Mouse (Mus musculus) heart, postnatal 0 days (tissue): ENCODE measurements around the gene Vps50. TPM values are rescaled to one million over a fixed set of nuclear protein-coding genes. Genes with fewer than 3 reads are reported as not detected.

Experiments used
- ATAC-seq: fragments of 200-750 bp; cut with Nextera tagmentation; 2 replicates; pipeline ENCODE4 v1.8.0; 2017; ENCODE audit warnings: low read depth, moderate number of reproducible peaks, moderate library complexity; ENCODE audit not compliant: insufficient read depth
- DNase-seq: peaks from one replicate; pipeline ENCODE4 v3.0.0-alpha.2; 2016; ENCODE audit warnings: low spot score
- H3K27ac ChIP-seq: fragments of 300-500 bp; sonication (generic); 2 replicates; pipeline ENCODE4 v1.5.1; 2014; ENCODE audit warnings: low read depth, mild to moderate bottlenecking
- H3K27me3 ChIP-seq: fragments of 300-500 bp; sonication (generic); 2 replicates; pipeline ENCODE4 v1.6.1; 2014; ENCODE audit warnings: low read length, mixed read lengths; ENCODE audit not compliant: control insufficient read depth, insufficient read depth
- H3K36me3 ChIP-seq: fragments of 300-500 bp; sonication (generic); replicated peaks from 2 replicates; pipeline ENCODE4 v1.6.1; 2014; ENCODE audit warnings: low read length, mixed read lengths; ENCODE audit not compliant: control insufficient read depth, insufficient read depth
- H3K4me1 ChIP-seq: fragments of 300-500 bp; sonication (generic); 2 replicates; pipeline ENCODE4 v1.6.1; 2014; ENCODE audit warnings: antibody characterized with exemption; ENCODE audit not compliant: control insufficient read depth, insufficient read depth
- H3K4me2 ChIP-seq: fragments of 300-500 bp; sonication (generic); 2 replicates; pipeline ENCODE4 v1.6.1; 2014; ENCODE audit warnings: low read depth, mild to moderate bottlenecking, low read length, moderate library complexity
- H3K4me3 ChIP-seq: fragments of 300-500 bp; sonication (generic); 2 replicates; pipeline ENCODE4 v1.5.1; 2014; ENCODE audit warnings: low read depth, low read length
- H3K9ac ChIP-seq: fragments of 300-500 bp; sonication (generic); replicated peaks from 2 replicates; pipeline ENCODE4 v1.6.1; 2014; ENCODE audit warnings: low read depth, low read length, mixed read lengths
- H3K9me3 ChIP-seq: fragments of 300-500 bp; sonication (generic); replicated peaks from 2 replicates; pipeline ENCODE4 v1.6.1; 2016; ENCODE audit warnings: low read length; ENCODE audit not compliant: control insufficient read depth
- CTCF ChIP-seq: IDR thresholded peaks from 2 replicates; pipeline ENCODE4 v1.5.1; 2016; ENCODE audit warnings: antibody characterized with exemption, control low read depth, low read depth
- EP300 ChIP-seq: IDR thresholded peaks from 2 replicates; pipeline ENCODE4 v1.6.1; 2016; ENCODE audit warnings: antibody characterized with exemption, low read depth
- WGBS: fragments of 180-500 bp; shearing (Covaris S2); extraction: QIAGEN DNeasy Blood & Tissue Kit; methylation state at CpG from one replicate; pipeline ENCODE4 v1.1.7; 2014; 5-methylcytosine and 5-hydroxymethylcytosine counted together
- polyA plus RNA-seq: library from polyadenylated mRNA; unstranded; fragments of >200 nt; fragmentation: Nextera tagmentation; extraction: Ambion mirVana; gene quantifications from 2 replicates; pipeline ENCODE4 v1.2.1, GENCODE M21; 2015
- total RNA-seq: library from RNA; depleted of rRNA; stranded (reverse); fragments of >200 nt; gene quantifications from 2 replicates; pipeline ENCODE4 v1.2.3, GENCODE M21; 2014; ENCODE audit warnings: low replicate concordance

Vps50 gene
- total and polyA plus RNA-seq, 2 experiments from 2014 or later = 14.3 to 39.6 TPM

GRCm38 (mm10) chr6:3470706-3471105, 27.5 kb upstream of the Vps50 start:
- no peak overlapping the region for H3K9ac ChIP-seq
- 69% methylated on average over 2 of the region's 2 CpGs for WGBS
- TF ChIP-seq CTCF (no peak), EP300 (no peak)

GRCm38 (mm10) chr6:3476299-3476698, 21.9 kb upstream of the Vps50 start:
- 53% methylated on average over 2 of the region's 2 CpGs for WGBS
- Histone ChIP-seq H3K4me2 (no peak overlapping the region), H3K9me3 (no peaks in the 10 kb centered on the region), H3K27ac (no peak overlapping the region), H3K27me3 (no peaks in the 10 kb centered on the region), H3K36me3 (no peaks in the 10 kb centered on the region), H3K4me1 (no peaks in the 10 kb centered on the region), H3K4me3 (no peak overlapping the region), H3K9ac (no peak overlapping the region)
- no peak for DNase-seq
- TF ChIP-seq CTCF (no peak), EP300 (no peak)
- no peak for ATAC-seq

More at GRCm38 (mm10) chr6:3470706-3471105, 27.5 kb upstream of the Vps50 start:
- Histone ChIP-seq H3K4me1 (no peaks in the 10 kb centered on the region), H3K9me3 (no peaks in the 10 kb centered on the region), H3K27me3 (no peaks in the 10 kb centered on the region), H3K27ac (no peak overlapping the region), H3K36me3 (no peaks in the 10 kb centered on the region), H3K4me2 (no peak overlapping the region), H3K4me3 (no peak overlapping the region)
- DNase-seq = no peak
- ATAC-seq = no peak

GRCm38 (mm10) chr6:3479853-3480252, 18.3 kb upstream of the Vps50 start:
- Histone ChIP-seq H3K36me3 (no peaks in the 10 kb centered on the region), H3K27me3 (no peaks in the 10 kb centered on the region), H3K9me3 (no peaks in the 10 kb centered on the region), H3K4me2 (no peak overlapping the region), H3K4me3 (no peak overlapping the region), H3K9ac (no peak overlapping the region), H3K4me1 (no peaks in the 10 kb centered on the region), H3K27ac (no peak overlapping the region)
- TF ChIP-seq EP300 (no peak), CTCF (no peak)
- WGBS = 75% methylated on average over 5 of the region's 5 CpGs
- no peak for DNase-seq
- ATAC-seq = no peak

GRCm38 (mm10) chr6:3481705-3482104, 16.5 kb upstream of the Vps50 start:
- Histone ChIP-seq H3K27ac (no peak overlapping the region), H3K4me2 (no peak overlapping the region), H3K4me3 (no peak overlapping the region), H3K9me3 (no peaks in the 10 kb centered on the region), H3K9ac (no peak overlapping the region), H3K4me1 (no peaks in the 10 kb centered on the region), H3K27me3 (no peaks in the 10 kb centered on the region), H3K36me3 (no peaks in the 10 kb centered on the region)
- TF ChIP-seq CTCF = no peak
- TF ChIP-seq EP300 = no peak
- DNase-seq (no peak), ATAC-seq (no peak)
- 55% methylated on average over 3 of the region's 3 CpGs for WGBS

- 65% methylated on average over 3 of the region's 3 CpGs for WGBS
- TF ChIP-seq CTCF = no peak
- no peak for TF ChIP-seq EP300
- Histone ChIP-seq H3K27me3 (no peaks in the 10 kb centered on the region), H3K36me3 (no peaks in the 10 kb centered on the region), H3K9ac (no peak overlapping the region), H3K4me1 (no peaks in the 10 kb centered on the region), H3K27ac (no peak overlapping the region), H3K4me3 (no peak overlapping the region), H3K4me2 (no peak overlapping the region), H3K9me3 (no peaks in the 10 kb centered on the region)
- no peak for DNase-seq
- ATAC-seq = no peak
These were observed 13.0 kb upstream of the Vps50 start for GRCm38 (mm10) chr6:3485133-3485532.

GRCm38 (mm10) chr6:3487355-3487754, 10.8 kb upstream of the Vps50 start:
- no peaks in the 10 kb centered on the region for H3K9me3 ChIP-seq
- 75% methylated on average over 1 of the region's 1 CpGs for WGBS
- no peak overlapping the region for H3K4me3 ChIP-seq
- no peak for DNase-seq
- H3K4me2 ChIP-seq = no peak overlapping the region
- no peaks in the 10 kb centered on the region for H3K36me3 ChIP-seq
- no peak overlapping the region for H3K27ac ChIP-seq
- no peak for ATAC-seq
- no peak overlapping the region for H3K9ac ChIP-seq
- H3K4me1 ChIP-seq = no peaks in the 10 kb centered on the region
- TF ChIP-seq CTCF (no peak), EP300 (no peak)
- H3K27me3 ChIP-seq = no peaks in the 10 kb centered on the region
